Mouse (Mus musculus) heart, postnatal 0 days (tissue): ENCODE data around the gene Tmc7. TPM values are rescaled to one million over a fixed set of nuclear protein-coding genes. Genes with fewer than 3 reads are reported as not detected.

Experiments used
- ATAC-seq: fragments of 200-750 bp; cut with Nextera tagmentation; 2 replicates; pipeline ENCODE4 v1.8.0; 2017; ENCODE audit warnings: low read depth, moderate number of reproducible peaks, moderate library complexity; ENCODE audit not compliant: insufficient read depth
- DNase-seq: peaks from one replicate; pipeline ENCODE4 v3.0.0-alpha.2; 2016; ENCODE audit warnings: low spot score
- H3K27ac ChIP-seq: fragments of 300-500 bp; sonication (generic); 2 replicates; pipeline ENCODE4 v1.5.1; 2014; ENCODE audit warnings: low read depth, mild to moderate bottlenecking
- H3K27me3 ChIP-seq: fragments of 300-500 bp; sonication (generic); 2 replicates; pipeline ENCODE4 v1.6.1; 2014; ENCODE audit warnings: low read length, mixed read lengths; ENCODE audit not compliant: control insufficient read depth, insufficient read depth
- H3K36me3 ChIP-seq: fragments of 300-500 bp; sonication (generic); replicated peaks from 2 replicates; pipeline ENCODE4 v1.6.1; 2014; ENCODE audit warnings: low read length, mixed read lengths; ENCODE audit not compliant: control insufficient read depth, insufficient read depth
- H3K4me1 ChIP-seq: fragments of 300-500 bp; sonication (generic); 2 replicates; pipeline ENCODE4 v1.6.1; 2014; ENCODE audit warnings: antibody characterized with exemption; ENCODE audit not compliant: control insufficient read depth, insufficient read depth
- H3K4me2 ChIP-seq: fragments of 300-500 bp; sonication (generic); 2 replicates; pipeline ENCODE4 v1.6.1; 2014; ENCODE audit warnings: low read depth, mild to moderate bottlenecking, low read length, moderate library complexity
- H3K4me3 ChIP-seq: fragments of 300-500 bp; sonication (generic); 2 replicates; pipeline ENCODE4 v1.5.1; 2014; ENCODE audit warnings: low read depth, low read length
- H3K9ac ChIP-seq: fragments of 300-500 bp; sonication (generic); replicated peaks from 2 replicates; pipeline ENCODE4 v1.6.1; 2014; ENCODE audit warnings: low read depth, low read length, mixed read lengths
- H3K9me3 ChIP-seq: fragments of 300-500 bp; sonication (generic); replicated peaks from 2 replicates; pipeline ENCODE4 v1.6.1; 2016; ENCODE audit warnings: low read length; ENCODE audit not compliant: control insufficient read depth
- CTCF ChIP-seq: IDR thresholded peaks from 2 replicates; pipeline ENCODE4 v1.5.1; 2016; ENCODE audit warnings: antibody characterized with exemption, control low read depth, low read depth
- EP300 ChIP-seq: IDR thresholded peaks from 2 replicates; pipeline ENCODE4 v1.6.1; 2016; ENCODE audit warnings: antibody characterized with exemption, low read depth
- WGBS: fragments of 180-500 bp; shearing (Covaris S2); extraction: QIAGEN DNeasy Blood & Tissue Kit; methylation state at CpG from one replicate; pipeline ENCODE4 v1.1.7; 2014; 5-methylcytosine and 5-hydroxymethylcytosine counted together
- polyA plus RNA-seq: library from polyadenylated mRNA; unstranded; fragments of >200 nt; fragmentation: Nextera tagmentation; extraction: Ambion mirVana; gene quantifications from 2 replicates; pipeline ENCODE4 v1.2.1, GENCODE M21; 2015
- total RNA-seq: library from RNA; depleted of rRNA; stranded (reverse); fragments of >200 nt; gene quantifications from 2 replicates; pipeline ENCODE4 v1.2.3, GENCODE M21; 2014; ENCODE audit warnings: low replicate concordance

The Tmc7 gene
- total and polyA plus RNA-seq, 2 experiments from 2014 or later, result 3.2 to 3.6 TPM

DNA sequence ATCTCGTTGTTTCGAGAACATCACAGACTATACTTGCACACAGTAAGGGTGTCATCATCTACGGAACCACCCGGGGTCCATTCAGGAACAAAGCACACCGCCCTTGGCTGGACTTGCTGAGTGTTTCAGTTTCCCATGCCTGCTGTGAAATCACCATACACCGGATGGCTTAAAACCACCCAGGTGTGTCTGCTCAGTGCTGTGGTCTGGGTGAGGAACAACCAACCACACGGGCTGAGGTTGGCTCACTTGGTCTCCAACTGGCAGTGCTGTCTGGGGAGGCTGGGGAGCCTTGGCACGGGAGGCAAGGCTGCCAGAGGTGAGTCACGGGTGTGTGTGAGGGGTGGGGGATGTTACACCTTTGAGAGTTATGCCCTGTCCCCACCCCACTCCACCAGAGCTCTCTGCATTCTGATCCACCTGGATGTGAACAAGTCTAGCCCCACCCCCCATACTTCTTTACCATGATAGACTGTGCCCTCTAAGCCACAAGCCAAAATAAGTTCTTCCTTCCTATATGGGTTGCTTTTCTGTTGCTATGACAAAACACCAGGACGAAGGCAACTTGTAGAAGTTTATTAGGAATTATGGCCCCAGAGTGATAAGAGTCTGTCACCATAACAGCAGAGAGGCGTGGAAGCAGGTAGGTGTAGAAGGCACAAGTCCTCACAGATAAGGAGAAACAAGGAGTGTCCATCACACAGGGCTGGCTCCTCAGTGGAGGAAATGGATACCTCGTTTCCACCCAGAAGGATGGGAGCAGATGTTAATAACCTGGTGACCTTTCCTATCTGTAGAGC, 85.4 kb downstream of the Tmc7 start:
- Histone ChIP-seq H3K9ac (no peak overlapping the region), H3K9me3 (no peaks in the 10 kb centered on the region), H3K4me1 (no peaks in the 10 kb centered on the region), H3K36me3 (no peaks in the 10 kb centered on the region), H3K4me3 (no peak overlapping the region), H3K4me2 (no peak overlapping the region), H3K27me3 (no peaks in the 10 kb centered on the region), H3K27ac (no peak overlapping the region)
- WGBS, result 75% methylated on average over 12 of the region's 12 CpGs
- no peak for DNase-seq
- ATAC-seq, result no peak
- no peak for TF ChIP-seq EP300
- no peak for TF ChIP-seq CTCF

DNA sequence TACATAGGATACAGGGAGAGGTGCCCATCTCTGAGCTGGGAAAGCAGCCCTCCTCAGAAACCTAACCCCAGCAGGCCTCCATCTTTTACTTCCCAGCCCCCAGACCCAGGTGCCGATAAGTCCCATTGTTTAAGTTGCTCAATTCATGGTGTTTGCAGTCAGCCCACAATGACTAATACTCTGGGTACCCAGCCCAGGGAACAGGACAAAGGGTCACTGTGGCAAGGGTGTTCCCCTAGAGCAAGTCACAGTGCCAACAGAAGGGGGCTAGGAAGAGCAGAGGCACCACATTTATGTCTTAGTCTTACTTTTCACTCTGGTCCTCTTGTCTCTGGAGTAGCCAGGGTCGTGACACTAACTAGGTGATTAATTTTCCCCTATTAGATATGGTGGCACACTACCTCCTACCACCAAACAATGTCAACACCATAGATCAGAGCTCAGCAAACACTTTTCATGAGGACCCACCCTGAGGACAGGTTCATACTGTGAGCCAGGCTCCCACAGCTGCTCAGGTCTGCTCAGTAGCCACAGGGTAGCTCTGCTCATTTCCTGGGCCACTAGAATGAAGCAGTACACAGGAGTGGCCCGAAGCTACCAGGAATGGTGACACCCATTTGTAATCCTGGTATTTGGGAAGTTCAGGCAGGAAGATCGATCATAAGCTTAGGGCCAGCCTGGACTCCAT, 89.5 kb downstream of the Tmc7 start:
- DNase-seq (no peak), ATAC-seq (no peak)
- H3K27ac ChIP-seq, result no peak overlapping the region
- WGBS, result 78% methylated on average over 4 of the region's 4 CpGs
- H3K4me1 ChIP-seq, result peaks cover 3% of the 10 kb centered on the region; the same call in 1 of the 2 replicates
- peaks cover 19% of the 10 kb centered on the region for H3K27me3 ChIP-seq
- TF ChIP-seq CTCF, result no peak
- no peak overlapping the region for H3K4me2 ChIP-seq
- H3K9ac ChIP-seq, result no peak overlapping the region
- H3K4me3 ChIP-seq, result no peak overlapping the region
- H3K36me3 ChIP-seq, result no peaks in the 10 kb centered on the region; the same call in 1 of the 2 replicates
- H3K9me3 ChIP-seq, result no peaks in the 10 kb centered on the region

DNA sequence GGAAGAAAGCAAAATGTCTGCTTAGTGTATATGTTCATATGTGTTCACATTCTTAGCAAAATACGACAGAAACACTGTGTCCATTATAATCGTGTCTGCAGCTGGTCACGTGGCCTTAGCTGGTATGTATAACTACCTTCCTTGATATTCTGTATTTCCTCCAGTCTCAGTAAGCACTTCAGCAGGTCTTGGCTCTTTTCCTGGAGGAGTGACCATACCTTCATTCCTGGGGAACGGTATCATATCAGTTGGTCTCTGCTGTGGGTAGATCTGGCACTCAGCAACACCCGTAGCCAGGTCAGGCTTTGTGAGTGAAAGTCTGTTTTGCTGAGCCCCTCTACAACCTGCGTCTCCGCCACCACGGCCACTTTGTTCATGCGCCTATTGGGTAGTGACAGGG, 90.6 kb downstream of the Tmc7 start:
- Histone ChIP-seq H3K36me3 (peaks cover 4% of the 10 kb centered on the region; the same call in 1 of the 2 replicates), H3K9me3 (no peaks in the 10 kb centered on the region), H3K9ac (no peak overlapping the region), H3K27me3 (peaks cover 22% of the 10 kb centered on the region), H3K27ac (no peak overlapping the region), H3K4me2 (no peak overlapping the region), H3K4me1 (peaks cover 3% of the 10 kb centered on the region; the same call in 1 of the 2 replicates), H3K4me3 (no peak overlapping the region)
- ATAC-seq (no peak), DNase-seq (no peak)
- TF ChIP-seq CTCF (no peak), EP300 (no peak)
- WGBS, result 59% methylated on average over 9 of the region's 9 CpGs

DNA sequence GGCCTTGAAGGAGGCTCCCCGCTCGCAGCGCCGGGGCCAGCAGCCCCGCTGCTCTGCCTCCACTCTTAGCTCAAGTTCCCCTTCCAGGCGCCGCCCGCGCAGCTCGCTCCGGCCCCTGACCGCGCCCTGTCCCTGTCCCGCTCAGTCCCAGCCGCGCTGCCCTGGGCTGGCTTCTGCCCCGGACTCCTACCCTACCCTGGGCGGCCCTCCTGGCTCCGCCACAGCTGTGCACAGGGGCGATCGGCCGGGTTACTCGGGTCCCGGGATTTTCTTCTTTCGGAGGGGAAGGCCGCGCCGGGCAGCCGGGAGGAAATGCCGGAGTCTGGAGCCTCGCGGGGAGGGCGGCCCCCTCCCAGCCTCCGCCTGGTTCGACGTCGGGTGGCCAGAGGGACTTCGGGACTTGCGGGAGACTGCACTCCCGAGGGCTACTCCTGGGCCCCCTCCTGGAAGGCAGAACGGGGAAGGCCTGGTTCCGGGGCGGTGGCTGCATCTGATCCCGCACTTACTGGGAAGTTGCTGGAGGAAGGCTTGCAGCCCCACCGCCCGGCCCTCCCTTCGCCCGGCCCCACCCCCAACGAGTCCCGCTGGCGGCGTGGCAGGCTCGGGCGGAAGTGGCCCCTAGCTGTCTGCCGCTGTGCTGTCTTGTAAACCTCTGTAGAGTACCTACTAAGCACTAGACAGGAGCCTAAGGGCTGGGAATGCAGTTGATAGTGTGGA, 92.9 kb downstream of the Tmc7 start, which contains the start of gene Itpripl2:
Gene Itpripl2, minus strand, starts transcription at position 545 of the 717 bp plus-strand sequence.
- peak; percentile 83 for ATAC-seq
- under 1% methylated on average over 55 of the region's 55 CpGs for WGBS
- H3K4me1 ChIP-seq, result peaks cover 3% of the 10 kb centered on the region; the same call in 1 of the 2 replicates
- H3K9me3 ChIP-seq, result no peaks in the 10 kb centered on the region
- H3K36me3 ChIP-seq, result peaks cover 6% of the 10 kb centered on the region; the same call in 1 of the 2 replicates
- peak within 1 kb of the TSS; percentile 92 for H3K9ac ChIP-seq
- peaks cover 22% of the 10 kb centered on the region for H3K27me3 ChIP-seq
- peak within 1 kb of the TSS; percentile 73 for H3K4me2 ChIP-seq
- H3K4me3 ChIP-seq, result peak within 1 kb of the TSS; percentile 78
- DNase-seq, result peak; percentile 66
- TF ChIP-seq EP300 (no peak), CTCF (no peak)
- peak within 1 kb of the TSS; percentile 94 for H3K27ac ChIP-seq

DNA sequence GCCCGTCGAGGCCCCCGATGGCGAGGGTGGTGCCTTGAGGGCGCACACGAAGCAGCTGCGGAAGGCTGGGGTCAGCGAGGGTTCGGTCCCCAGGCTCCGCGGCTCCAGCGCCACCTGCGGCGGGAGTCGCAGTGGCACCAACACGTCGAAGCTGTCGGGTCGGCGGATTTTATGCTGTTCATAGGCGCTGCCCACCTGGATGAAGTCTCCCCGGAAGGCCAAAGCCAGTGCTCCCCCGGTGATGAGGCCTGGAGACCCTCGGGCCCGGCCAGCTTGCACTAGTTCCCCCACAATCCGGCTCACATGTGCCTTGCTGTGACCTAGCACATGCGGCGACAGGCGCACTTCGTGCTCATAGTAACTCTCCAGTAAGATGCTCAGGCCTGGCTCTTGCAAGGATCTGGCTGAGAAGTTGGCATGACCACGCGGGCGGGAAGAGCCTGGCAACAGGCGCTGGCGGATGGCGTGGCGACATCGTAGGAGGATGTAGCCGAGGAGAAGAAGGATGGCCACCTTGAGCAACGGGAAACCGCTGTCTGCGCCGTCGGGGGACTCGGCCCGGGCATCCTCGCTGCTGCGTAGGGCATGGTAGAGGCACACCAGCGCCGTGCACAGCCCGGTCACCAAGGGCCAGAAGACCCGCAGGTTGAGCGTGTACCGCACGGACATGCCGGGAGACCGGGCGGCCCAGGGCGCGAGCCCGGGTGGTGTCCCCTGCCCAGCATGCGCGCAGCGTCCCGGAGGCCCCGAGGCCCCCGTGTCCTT, 93.7 kb downstream of the Tmc7 start:
- Histone ChIP-seq H3K27ac (peak overlapping the region; percentile 94), H3K27me3 (peaks cover 22% of the 10 kb centered on the region), H3K36me3 (peaks cover 7% of the 10 kb centered on the region; the same call in 1 of the 2 replicates), H3K4me3 (peak overlapping the region; percentile 78), H3K9ac (peak overlapping the region; percentile 92), H3K4me2 (peak overlapping the region; percentile 73), H3K4me1 (peaks cover 3% of the 10 kb centered on the region; the same call in 1 of the 2 replicates), H3K9me3 (no peaks in the 10 kb centered on the region)
- ATAC-seq (peak; percentile 31), DNase-seq (no peak)
- WGBS, result 5% methylated on average over 66 of the region's 67 CpGs
- TF ChIP-seq CTCF (no peak; the same call in 1 of the 2 replicates), EP300 (no peak)
